Mouse (Mus musculus) cerebellum, adult 18-20 months (tissue): ENCODE measurements around the gene Cldn9.

Experiments used
- DNase-seq, 2 experiments: peaks; one replicate each; pipeline ENCODE4 v3.0.0; 2021

Cldn9 gene

DNA sequence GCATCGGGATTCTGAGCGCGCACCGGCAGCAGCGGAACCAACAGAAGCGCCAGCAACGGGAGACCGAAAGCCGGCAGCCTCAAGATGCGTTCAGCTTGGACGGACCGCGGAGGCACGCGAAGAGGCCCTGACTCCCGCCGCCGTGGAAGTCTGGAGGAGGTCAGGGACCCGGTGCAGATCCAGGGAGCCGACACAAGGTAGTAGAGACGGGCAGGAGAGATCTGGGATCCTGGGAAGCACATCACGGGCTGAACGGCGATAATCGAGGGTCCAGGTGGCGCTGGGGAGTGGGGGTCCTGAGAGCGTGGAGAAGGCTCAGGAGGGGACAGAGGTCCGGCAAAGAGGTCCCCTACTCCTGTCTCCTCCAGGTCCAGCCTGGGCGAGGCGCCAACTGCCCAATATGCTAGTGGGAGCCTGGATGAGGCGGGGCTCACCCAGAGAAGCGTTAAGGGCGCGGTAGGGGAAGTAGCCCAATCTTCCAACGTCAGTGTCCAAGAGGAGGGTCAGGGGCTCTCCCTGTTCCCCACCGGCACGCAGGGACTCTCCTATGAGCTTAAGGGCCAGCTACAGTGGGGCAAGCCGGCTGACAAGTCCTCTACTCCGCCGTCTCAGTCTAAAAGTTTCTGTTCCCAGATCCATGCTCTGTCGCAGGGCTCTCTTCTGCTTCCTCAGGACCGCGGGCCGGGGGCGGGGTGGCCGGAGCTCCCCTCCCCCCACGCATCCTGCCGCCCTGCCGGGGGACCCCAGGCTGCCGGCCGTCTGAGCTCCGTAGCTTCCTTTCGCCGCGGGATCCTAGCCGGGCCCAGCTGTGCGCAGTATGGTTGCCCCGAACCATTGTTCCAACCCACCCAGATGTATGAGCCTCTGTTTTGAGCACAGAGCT, 39.0 kb downstream of the Cldn9 start, which contains the start of gene Mmp25:
Gene Mmp25, minus strand, starts transcription at position 665 of the 883 bp plus-strand sequence.
- DNase-seq: no peak
